Mouse (Mus musculus): ENCODE measurements around the gene Hist1h3b.
A peak's percentile ranks its signal among the peaks of the same experiment; 100 is the strongest.

Hist1h3b gene

DNA sequence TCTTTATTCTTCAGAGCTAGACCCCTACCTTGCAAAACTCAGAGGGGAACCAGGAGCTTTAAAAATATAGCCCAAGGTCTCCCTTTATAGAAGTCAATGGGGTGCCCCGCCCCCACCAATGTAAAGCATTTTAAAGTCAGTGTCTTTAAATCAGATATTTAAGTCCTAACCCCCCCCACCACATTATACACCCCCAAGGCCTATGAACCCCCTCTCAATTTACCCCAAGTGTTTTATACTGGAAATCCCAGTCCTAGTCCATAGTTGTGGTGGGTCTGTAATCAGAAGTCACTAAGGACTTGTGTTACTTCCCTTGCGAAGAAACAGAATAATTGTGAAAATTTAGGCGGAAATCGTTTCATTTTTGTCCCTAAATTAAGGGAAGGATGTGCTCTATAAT is 14.0 kb upstream of the Hist1h3b start:
- DNase-seq (ENCODE audit: low spot score in 2 of 2) = peak; percentile 43 to 72

DNA sequence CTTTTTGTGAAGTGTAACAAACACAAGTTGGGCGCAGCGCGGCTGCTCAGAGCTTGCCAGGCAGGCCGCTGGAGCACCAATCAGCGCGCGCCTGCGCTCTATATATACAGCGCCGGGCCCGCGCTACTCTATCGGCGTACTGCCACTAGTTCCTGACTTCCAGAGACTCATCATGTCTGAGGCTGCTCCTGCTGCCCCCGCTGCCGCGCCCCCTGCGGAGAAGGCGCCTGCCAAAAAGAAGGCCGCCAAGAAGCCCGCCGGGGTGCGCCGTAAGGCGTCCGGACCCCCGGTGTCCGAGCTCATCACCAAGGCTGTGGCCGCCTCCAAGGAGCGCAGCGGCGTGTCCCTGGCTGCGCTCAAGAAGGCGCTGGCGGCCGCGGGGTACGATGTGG is 13.4 kb upstream of the Hist1h3b start, which contains the start of gene Hist1h1c:
TSS of gene Hist1h1c (plus strand) at position 132 of the 392 bp plus-strand sequence.
- peak; percentile 97 to 100 for DNase-seq (ENCODE audit: low spot score in 2 of 2)

GRCm38 (mm10) chr13:23739069-23739921 is 12.8 kb upstream of the Hist1h3b start:
- DNase-seq (ENCODE audit: low spot score in 2 of 2) = peak; percentile 90 to 97

DNA sequence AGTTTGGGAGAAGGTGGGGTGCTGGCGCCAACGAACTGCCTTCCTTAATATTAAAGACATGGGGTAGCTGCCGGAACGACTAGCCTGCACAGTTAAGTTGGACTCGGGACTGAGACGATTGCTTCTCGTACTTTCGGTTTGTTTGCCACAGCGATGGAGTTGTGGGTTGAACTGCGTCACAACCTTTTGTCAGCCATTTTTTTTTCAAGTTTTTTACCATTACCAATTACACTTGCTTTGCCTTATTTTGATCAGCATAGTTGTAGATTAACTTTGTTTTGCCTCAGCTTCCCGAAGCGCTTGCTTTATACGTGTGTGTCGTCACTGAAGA is 12.2 kb upstream of the Hist1h3b start:
- no peak for DNase-seq (ENCODE audit: low spot score in 2 of 2)

DNA sequence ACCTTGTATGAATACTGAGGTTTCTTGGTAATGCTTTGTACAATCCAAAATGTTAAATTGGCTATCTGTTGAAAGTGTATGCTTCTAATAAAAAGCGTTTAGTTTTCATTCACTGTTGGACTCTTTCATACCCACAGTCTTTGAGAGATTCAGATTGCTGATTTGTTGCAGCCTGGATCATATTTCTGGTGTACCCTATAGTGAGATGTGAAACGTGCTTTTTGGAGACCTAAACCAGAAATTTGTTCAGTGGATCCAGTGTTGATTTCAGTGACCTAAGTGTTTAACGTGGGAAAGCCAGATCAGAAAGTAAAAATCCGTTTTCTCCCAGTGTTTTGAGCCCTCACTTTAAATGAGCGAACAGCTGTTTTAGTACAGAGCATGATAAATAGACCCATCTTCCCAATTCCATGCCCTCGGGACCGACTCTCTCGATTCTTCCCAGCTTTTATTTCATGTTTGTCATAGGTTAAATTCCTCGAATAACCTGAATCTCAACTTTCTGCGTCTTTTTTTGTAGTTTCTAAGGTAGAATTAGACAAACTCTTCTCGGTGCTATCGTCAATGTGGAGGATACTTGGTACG is 11.7 kb upstream of the Hist1h3b start:
- peak in 1 of 2 experiments; percentile 53 for DNase-seq (ENCODE audit: low spot score in 2 of 2)

DNA sequence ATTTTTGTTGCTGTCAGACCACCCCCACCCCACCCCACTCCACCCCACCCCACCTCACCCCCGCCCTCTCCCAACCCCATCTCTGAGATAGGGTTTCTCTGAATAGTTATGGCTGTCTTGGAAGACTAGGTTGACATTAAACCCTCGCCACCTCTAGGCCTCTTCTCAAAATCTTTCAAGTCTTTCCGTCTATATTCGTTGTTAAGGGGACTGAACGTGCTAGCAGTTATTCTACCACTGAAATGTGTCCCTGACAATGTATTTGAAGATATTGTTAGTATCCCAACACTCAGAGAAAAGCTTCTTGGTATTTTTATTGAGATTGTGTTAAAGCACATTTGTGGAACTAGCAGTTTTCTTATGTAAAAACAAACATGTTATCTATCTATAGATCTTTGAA is 11.2 kb upstream of the Hist1h3b start:
- DNase-seq (ENCODE audit: low spot score in 2 of 2) = peak in 1 of 2 experiments; percentile 56

DNA sequence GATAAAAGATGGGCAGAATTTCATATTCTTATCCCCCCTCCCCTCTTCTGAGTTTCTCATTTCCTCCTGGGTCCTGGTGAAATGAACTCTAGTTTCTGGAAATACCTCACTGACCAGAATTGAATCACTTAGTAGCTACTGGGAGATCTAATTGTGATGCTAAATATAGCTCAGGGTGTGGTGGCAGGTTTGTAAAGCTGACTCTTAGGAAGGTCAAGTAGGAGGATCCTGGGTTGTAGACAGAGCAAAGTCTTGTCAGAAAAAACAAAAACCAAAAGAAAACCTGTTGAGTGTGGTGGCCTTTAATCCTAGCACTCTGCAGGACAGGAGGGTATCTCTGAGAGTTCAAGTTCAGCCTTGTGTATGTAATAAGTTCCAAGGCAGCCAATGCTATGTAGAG is 10.1 kb upstream of the Hist1h3b start:
- peak in 1 of 2 experiments; percentile 30 for DNase-seq (ENCODE audit: low spot score in 2 of 2)

GRCm38 (mm10) chr13:23743215-23743614 is 8.9 kb upstream of the Hist1h3b start:
- peak in 1 of 2 experiments; percentile 44 for DNase-seq (ENCODE audit: low spot score in 2 of 2)

DNA sequence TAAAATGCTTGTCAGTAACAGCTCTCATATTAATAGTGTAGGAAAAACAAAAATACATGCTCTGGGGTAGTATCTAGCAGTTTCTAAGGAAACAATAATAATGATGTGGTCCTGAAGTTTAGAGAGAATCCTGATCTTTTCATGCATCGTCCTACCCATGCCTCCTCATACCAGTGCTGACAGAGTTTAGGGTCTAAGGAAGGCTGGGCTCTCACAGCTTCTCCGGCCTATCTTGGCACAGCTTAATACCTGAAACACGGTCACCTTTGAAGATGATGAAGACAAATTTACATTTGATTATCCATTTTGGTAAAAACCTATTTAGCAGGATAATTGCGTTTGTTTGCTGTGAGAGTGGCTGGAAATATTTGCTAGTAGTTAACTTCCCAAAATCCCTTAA is 8.1 kb upstream of the Hist1h3b start:
- DNase-seq (ENCODE audit: low spot score in 2 of 2) = peak in 1 of 2 experiments; percentile 59

GRCm38 (mm10) chr13:23744421-23745380 is 7.4 kb upstream of the Hist1h3b start:
- DNase-seq (ENCODE audit: low spot score in 2 of 2) = peak in 1 of 2 experiments; percentile 69

GRCm38 (mm10) chr13:23745381-23746161 is 6.5 kb upstream of the Hist1h3b start, which contains the start of gene Hist1h3c:
Hist1h3c (minus strand) TSS chr13:23745602.
- DNase-seq (ENCODE audit: low spot score in 2 of 2) = peak; percentile 84 to 93

GRCm38 (mm10) chr13:23746201-23747080 is 5.6 kb upstream of the Hist1h3b start, which contains the start of gene Hist1h2bb:
Hist1h2bb (plus strand) TSS chr13:23746734.
- DNase-seq (ENCODE audit: low spot score in 2 of 2) = peak; percentile 78 to 88

DNA sequence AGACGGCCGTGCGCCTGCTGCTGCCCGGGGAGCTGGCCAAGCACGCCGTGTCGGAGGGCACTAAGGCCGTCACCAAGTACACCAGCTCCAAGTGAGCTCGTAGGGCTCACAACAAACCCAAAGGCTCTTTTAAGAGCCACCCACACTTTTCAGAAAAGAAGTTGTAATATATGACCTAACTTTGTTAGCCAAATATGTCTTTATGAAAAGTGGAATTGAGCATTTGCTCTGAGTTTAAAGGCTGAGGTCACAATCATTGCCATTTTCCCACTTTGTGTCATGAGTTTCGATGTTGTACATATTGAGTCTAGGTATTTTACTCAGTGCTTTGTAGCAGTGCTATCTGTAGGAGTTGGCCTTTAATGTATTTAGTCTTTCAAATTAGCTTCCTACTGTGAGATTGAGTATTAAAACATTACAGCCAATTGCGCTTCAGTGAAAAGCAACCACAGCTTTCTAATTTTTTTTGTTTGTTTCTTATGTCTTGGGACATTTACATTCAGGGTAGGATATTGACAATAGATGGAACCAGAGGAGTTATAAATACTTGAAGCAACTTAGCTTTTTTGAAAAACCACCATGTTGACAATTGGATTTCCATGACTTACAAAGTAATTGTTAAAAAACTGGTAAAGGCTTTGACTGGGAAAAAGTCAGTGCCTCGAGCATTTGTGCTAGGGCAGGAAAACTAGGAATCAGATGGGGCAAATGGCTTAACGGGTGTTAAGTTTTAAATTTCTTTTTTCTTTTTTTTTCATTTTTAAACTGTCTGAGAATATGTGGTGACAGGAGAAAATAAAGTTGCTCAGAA is 4.8 kb upstream of the Hist1h3b start:
- DNase-seq (ENCODE audit: low spot score in 2 of 2) = peak in 1 of 2 experiments; percentile 62

GRCm38 (mm10) chr13:23747892-23748288 is 4.2 kb upstream of the Hist1h3b start:
- peak in 1 of 2 experiments; percentile 63 for DNase-seq (ENCODE audit: low spot score in 2 of 2)

DNA sequence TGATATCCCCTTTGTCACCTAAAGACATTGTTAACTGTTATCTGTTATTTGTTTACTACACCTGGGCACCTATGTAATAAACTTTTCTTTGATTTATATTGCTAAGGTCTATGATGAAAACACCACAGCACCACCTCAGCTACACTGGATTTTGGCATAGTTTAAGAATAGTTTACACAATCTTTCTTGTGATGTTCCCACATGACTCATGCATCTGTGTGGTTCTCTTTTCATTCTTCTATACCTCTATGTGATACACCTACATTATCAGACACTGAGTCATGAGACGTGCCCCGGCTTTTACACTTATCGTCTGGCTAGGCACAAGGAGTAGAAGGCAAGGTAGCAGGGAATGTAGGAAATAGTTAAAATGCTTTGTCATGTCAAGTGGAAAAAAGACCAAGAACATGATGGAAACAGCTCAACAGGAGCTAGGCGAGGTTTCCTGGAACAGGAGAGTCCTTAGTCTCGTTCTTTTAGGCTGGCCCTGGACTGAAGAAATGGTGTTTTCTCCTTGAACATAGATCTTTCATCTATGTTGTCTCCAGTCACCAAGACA is 2.4 kb upstream of the Hist1h3b start:
- no peak for DNase-seq (ENCODE audit: low spot score in 2 of 2)

DNA sequence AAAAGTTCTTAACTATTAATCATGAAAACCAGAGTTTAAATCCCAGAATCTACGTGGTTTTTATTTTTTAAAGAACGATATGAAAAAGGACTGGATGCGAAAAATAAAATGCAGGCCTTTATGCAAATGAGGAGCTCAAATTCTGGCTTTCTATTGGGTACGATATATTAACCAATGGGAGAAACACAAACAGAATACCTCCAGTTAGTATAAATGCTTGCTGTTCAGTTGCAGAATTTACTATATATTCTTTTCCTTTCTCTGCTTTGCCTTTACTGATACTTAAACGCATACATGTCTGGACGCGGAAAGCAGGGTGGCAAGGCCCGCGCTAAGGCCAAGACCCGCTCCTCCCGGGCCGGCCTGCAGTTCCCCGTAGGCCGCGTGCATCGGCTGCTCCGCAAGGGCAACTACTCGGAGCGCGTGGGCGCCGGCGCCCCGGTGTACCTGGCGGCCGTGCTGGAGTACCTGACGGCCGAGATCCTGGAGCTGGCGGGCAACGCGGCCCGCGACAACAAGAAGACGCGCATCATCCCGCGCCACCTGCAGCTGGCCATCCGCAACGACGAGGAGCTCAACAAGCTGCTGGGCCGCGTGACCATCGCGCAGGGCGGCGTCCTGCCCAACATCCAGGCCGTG is 1.1 kb upstream of the Hist1h3b start, which contains the start of gene Hist1h2ab:
TSS of gene Hist1h2ab (plus strand) at position 288 of the 639 bp plus-strand sequence.
- DNase-seq (ENCODE audit: low spot score in 2 of 2) = peak; percentile 79 to 90

DNA sequence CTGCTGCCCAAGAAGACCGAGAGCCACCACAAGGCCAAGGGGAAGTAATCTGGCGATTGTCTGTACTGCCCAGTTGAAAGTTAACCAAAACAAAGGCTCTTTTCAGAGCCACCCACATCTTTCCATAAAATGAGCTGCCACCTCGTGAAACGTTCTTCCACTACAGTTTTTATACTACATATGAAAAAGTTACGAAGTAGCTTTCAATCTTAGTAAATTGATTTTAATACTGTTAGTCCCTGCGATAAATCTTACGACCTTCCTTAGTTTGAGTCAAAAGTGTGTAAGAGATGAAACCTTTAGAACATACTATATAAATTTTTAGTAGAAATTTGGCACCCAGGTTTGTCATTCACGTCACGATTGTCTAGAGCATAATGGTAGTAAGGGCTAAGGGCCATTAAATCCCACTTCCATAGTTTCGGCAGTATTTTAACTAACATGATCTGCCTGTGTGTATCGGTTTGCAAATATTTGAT is 550 bp upstream of the Hist1h3b start:
- no peak for DNase-seq (ENCODE audit: low spot score in 2 of 2)

DNA sequence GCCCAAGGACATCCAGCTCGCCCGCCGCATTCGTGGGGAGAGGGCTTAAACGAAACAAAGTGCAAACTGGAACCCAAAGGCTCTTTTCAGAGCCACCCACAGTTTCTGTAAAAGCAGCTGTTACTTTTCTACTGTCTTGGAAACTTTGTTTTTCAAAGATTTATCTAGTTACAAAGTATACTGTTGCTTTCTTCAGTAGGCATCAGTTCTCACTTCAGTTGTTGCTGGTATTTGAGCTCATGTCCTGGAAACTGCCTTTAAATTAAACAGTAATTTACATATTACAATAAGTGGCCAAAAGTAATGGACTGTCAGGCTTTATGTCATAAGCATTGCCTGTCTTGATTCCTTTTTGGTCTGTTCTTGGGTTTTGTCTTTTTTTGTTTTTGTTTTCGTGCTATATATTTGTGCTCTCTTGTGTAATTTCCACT is 690 bp downstream of the Hist1h3b start:
- peak in 1 of 2 experiments; percentile 66 for DNase-seq (ENCODE audit: low spot score in 2 of 2)
